Mouse (Mus musculus): ENCODE results near the gene Gm12355.

Gene Gm12355

DNA sequence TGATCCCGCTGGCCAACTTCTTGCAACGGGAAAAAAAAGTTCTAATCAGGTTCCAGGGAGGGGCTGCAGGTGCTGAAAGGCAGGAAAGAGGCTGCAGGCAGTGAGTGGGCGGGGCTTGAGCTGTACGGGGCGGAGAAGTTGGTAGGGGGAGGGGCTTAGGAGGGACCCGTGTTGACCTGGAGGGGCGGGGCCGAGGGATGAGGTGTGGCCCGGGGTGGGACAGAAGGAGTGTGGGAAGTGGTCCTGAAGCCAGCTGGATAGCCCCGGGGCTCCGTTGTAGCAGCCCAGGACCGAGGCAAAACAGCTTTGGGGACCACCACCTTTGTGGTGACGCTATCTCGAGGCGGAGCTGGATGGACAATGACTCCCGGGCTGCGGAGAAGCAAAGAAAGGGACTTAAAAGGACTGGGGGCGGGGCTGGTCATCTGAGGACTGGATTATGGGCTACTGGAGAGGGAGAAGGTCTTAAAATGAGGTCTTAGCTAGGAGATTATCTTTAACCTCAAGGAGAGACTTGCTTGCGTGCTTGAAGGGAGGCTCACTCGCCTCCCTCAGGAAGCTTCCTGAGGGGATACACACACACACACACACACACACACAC lies 23.3 kb downstream of the Gm12355 start:
- no peak for DNase-seq

DNA sequence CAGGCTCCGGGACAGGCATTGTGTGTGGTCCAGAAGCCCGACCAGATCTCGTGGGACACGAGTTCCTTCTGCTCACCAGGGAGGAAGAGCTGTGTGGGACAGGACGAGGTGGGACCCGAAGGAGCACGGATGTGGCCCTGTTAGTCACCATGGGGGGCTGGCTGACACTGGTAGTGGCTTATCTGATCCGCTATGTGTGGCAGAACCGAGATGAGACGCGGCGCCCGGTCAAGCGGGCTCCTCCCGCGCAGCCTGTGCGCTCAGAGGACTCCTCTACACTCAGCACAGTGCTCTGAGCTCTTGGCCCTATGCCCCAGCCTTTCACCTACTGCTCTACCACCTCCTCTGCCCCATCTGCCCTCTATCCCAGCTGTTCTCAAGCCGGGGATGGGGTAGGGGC lies 26.2 kb downstream of the Gm12355 start:
- DNase-seq, result peak; percentile 32 to 44

DNA sequence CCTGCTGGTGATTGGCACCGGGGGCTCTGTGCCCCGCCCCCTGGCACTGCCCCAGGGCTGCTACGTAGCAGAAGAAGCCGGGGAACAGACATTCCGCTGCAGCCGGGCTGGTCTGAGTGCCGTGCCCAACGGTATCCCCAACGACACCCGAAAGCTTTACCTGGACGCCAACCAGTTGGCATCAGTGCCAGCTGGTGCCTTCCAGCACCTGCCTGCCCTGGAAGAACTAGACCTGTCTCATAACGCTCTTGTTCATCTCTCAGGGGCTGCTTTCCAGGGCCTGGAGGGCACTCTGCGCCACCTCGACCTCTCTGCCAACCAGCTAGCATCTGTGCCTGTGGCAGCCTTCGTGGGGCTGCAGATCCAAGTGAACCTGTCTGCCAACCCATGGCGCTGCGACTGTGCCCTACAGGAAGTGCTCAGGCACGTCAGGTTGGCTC lies 26.6 kb downstream of the Gm12355 start:
- DNase-seq, result peak; percentile 55 to 64

DNA sequence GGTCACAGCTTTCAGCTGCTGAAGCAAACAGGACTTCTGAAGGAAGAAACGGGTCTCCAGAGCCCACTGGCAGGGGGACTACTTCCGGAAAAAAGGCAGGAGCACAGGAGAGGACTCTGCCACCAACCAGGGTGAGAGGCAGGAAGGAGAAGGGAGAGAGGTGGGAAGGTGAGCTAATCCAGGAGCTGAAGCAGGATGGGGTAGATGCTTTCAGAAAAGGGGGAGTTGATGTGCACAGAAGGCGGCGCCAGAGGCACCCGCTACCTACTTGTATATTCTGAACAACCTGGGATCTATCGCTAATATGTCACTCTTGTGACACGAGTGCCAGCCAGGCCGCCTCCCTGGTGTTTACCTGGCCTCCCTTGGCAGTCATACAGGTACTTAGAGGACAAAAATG lies 27.5 kb downstream of the Gm12355 start, which contains the start of gene Lrrc3c:
TSS of gene Lrrc3c (plus strand) at position 301 of the 400 bp plus-strand sequence.
- DNase-seq, result no peak

DNA sequence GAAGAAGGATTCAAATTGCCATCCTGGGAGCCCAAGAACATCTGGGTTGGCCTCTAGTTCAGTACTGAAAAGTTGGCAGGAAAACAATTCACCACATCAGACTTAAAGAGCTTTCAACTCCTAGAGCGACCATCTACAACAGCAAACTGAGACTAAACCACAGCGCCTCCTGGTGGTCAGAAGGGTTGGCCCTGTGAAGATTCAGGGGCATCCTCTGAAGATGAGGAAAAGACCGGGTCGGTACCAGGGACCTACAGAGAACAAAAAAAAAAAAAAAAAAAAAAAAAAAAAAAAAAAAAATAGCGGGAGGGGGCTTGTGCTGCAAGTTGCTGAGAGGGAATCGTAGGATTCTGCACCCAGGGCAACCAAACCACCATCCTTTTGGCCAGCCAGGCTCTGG lies 28.1 kb downstream of the Gm12355 start:
- DNase-seq, result peak; percentile 24 to 37

DNA sequence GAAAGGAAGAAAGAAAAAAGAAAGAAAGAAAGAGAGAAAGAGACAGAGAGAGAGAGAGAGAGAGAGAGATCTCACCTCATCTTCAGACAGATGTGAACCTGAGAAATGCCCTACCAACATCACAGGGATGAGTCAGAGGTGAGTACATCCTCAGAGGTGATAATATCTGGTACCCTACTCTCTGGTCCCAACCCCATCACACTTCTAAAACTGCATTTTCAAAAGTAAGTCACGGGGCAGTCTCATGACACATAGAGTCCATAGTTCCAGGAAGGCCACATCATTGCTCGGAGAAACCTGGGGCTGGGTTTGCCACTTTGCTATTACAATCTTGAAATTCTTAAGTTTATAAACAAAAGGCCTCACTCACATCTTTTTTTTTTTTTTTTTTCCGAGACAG lies 29.5 kb downstream of the Gm12355 start:
- DNase-seq, result no peak

DNA sequence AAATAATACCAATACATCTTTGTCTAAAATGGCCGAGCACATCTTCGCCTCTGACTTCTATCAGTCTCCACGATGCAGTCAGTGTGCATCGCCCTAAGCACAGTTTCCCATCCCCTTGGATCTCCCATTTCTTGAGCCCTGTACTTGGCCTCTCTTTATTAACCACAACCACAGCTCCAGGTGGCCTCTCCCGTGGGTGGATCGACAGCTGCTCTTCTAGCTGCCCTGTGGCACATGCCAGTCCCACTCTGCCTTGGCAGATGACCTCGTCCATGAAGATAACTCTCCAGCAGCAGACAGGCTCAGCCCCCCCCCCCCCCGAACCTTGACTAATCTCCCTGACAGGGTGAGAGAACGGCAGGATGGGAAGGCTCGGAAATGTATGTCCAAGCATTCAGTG lies 30.0 kb downstream of the Gm12355 start:
- DNase-seq, result no peak

DNA sequence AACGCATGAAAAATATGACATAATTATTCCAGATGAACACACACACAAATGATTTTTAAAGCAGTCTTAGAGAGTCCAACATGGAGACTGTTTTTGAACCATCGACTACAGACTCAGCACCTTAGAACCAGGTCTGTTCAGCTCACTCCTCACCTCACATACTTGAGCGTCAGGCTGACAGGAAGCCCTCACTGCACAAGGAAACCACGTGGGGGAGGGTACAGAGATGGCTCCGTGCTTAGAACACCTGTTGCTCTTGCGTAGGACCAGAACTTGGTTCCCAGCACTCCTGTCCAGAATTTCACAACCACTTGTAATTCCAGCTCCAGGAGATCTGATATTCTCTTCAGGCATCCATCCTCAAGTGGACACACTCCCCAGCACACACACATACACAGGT lies 30.4 kb downstream of the Gm12355 start:
- DNase-seq, result no peak

DNA sequence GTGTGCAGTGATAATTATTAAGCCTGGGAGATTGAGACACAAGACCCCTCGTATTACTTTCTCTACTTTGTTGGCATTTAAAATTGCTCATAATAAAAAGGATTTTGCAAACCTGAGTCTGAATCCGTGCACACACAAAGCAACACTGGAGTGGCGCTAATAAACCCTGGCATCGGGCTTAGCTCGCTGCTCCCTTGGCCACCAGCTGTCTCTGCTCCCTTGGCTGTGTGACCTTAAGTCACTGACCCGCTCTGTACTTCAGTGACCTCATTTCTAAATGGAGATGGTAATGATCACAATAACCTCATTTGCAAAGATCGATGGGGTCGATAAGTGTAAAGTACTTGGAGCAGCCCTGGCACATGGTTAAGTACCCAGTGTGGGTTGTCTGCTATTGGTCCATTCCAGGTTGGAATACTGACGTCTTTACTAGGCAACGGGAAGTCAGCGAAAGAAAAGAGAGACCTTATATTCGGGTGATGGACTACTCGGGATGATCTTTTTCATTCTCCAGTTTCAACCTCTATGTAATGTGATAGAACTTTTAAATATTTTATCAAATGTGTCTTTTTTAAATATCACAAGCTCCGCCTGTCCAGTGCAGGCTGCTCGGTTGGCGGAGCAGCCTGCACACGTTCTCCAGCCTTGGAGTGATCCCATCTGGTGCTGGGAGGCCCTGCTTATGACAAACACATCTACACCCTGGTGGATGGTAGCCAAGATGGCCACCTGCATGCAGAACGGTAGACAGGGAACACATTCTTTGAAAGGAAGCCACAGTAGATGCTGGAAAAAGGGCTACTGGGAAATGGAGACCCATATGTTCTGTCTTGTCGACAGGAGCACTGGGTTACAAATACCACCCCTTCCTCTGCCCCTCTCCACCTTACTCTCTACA lies 34.7 kb downstream of the Gm12355 start:
- DNase-seq, result peak; percentile 53 to 58

DNA sequence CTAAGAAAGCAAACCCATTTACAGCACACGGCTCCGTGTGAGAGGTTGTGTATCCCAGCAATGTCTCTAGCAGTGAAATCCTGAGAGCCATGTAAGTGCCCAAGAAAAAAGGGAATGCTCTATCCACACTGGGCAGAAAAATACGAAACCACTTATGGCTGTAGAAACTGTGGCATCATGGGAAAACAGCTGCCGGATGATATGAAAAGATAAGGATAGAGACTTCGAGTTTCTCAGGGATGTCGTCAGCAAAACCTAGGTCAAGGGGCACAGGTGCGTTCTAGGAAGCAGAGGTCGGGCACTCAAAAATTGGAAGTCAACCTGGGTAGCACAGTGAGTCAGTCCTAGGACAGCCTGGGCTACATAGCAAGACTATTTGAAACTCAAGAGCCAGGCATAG lies 36.2 kb downstream of the Gm12355 start:
- DNase-seq, result no peak

DNA sequence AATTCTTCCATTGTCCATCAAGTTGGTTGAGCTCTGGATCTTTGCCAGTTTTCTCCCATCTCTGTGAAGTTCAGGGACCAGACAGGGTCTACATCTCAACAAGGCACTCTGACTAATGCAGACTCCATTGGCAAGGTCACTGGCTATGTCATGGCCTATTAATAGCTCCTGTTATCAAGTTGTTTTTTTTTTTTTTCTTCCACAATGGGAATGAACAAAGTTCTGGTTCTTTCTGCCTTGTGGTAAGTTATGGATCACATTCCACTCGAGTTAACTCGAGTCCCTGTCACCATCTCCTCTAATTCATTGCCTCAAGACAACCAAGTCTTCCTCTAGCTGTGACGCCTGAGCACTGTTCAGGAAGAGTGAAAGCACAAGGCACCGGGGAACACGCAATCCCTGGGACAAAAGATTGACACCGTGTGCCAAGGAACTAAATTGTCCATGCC lies 36.6 kb downstream of the Gm12355 start:
- no peak for DNase-seq

DNA sequence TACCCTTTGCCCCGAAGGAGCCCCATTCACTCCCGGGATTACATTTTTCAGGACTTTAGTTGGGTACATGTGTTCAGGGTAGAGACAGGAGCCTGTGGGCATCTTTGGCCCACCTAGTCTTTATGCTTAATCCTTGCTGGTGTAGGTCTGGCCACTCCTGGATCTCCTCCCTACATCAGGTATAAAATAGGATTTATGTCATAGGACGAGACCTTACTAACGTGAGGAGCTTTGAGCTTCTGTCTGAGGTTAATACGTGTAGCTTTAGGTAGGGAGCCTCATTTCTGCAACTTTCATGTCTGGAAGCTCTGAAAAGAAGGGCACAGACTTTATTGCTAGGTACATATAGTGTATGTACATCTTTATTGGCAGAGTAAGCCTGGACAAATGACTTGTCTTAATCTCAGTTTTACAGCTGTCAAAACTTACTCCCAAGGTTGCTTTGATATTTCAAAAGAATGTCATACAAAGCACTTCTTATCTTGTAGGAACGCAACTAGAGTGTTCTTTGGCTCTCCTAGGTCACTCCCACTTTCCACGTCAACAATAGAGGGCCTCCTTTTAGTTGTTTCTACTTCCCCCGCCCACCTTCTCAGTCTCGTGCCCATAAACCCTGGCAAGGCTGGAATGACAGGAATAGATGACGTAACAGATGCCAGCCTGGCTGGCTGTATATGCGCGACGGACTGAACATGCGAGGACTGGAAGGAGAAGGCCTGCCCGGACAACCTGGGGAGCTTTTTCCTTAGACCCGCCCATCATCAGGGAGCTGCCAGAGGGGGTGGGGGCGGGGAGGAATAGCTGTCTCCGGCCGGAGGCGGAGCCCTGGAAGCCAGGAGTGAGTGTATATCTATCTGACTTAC lies 37.5 kb downstream of the Gm12355 start:
- DNase-seq, result peak; percentile 33 to 40

DNA sequence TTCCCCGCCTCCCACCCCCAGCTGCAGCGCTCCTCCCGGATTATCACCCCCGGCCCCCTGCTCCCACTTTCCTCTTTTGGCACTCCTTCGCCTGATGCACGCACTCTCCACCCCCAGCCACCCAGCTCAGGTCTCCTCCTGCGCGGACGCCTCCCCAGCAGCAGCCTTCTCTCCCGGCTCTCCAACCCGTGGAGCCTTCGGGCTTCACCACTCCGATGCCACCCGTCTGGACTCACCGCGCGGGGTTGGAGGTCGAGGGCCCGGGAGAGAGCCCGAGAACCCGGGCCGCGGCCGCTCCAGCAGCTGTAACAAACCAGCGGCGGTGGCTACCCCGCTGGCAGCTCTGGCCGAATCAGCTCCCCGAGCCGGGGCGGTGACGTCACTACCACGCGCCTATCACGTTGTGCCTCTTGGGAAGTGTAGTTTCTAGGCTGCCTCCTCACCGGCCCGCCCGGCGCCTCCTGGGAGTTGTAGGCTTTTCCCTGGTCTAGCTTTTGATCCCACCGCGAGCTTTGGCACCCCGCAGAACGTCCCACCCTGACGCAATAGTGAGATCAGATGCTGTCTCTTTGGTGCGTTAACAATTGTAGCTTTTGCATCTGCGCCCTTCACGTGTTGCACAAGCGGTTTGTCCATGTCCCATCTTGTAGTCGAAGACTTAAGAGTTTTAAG lies 38.4 kb downstream of the Gm12355 start, which contains the start of gene Ormdl3:
TSS of gene Ormdl3 (minus strand) at position 477 of the 672 bp plus-strand sequence.
- peak; percentile 96 to 98 for DNase-seq

DNA sequence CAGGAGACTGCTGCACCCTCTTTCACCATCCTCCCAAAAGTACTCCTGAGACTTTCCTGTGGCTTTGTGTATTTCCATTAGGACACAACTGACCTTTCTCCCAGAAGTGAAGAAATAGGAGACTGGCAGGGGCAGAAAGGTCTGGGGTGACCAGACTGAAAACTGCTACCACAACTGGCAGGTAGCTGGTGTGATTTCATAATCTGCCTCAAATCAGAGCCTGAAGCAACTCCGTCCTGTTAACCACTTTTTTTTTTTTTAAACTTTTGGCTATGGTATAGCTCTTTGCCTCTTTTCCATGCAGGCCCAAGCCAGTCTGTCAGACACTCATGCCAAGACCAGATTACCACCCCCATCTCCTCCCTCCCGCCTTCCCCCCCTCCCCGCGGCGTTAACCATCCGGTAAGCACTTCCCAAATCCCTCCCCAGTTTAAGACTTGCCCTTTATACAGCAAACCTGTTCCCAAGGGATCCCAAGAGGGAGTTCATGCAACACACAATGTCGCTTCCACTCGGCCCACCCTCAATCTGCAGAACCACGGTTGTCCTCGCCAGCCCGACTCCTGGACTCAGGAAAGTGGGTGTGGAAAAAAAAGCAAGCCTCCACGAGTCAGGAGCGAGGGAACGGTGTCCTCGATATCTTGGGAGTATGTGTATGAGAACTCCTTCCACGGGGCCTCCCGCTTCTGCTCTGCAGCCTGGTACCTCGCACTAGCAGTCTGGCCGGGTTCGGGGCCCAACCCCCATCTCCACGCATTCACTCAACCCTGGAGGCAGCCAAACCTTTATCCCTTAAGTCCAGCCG lies 39.2 kb downstream of the Gm12355 start:
- no peak for DNase-seq

DNA sequence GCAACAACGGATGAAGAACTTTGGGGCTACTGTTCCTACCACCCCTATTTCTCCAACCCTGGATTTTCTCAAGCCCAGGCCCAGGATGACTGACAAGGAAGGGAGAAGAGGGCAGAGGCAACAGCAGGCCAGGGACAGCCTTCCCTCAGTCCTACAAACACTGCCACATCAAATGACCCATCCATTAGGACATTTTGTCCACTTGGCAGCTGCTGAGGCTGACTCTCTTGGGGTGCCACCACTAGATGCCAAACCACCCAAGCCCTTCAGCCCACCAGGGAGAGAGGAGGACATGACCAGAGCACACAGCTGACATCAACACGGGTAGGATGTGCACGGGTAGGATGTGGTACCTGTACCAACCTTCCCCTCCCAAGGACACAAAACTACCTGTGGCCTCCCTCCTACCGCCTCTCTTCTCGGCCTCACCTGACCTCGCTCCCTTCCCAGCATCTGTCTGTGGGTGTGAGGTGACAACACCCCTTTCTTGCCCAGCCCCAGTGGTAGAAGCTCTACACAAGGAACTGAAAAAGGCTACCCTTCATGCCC lies 40.8 kb downstream of the Gm12355 start:
- DNase-seq, result no peak

DNA sequence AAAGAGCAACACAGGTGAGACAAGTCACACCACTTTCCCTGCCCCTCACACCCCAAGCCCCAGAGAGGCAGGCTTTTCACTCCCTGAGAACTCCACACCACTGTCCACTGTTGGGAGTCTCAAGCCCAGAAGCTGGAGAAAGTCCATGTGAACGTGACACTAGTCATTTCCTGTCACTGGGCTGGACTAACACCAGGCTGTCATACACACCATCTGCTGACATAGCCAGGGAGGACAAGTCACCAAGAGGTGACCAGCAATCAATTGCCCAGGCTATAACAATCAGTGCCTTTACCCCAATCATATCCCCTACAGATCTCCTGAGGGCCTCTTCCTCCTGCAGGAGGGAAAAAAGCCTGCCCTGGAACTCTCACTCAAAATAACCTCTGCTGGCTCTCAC lies 41.3 kb downstream of the Gm12355 start:
- no peak for DNase-seq

DNA sequence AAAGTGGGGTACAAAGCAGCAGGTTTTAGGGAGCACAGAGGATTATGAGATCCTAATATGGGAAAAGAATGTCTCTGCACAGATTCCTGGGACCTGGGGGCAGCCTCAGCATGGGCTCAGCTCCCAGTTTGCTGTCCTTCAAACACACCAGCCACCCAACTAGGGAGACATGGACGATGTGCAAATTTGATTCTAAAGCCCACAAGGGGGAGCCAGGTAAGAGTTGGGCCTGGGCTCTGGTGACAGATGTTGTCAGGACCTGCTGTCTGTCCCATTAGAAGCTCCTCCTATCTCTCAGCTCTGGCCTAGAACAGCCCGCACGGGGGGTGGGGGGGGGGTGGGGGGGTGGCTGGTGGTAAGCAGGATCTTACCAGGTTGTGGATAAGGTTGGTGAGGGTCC lies 41.9 kb downstream of the Gm12355 start:
- DNase-seq, result no peak

DNA sequence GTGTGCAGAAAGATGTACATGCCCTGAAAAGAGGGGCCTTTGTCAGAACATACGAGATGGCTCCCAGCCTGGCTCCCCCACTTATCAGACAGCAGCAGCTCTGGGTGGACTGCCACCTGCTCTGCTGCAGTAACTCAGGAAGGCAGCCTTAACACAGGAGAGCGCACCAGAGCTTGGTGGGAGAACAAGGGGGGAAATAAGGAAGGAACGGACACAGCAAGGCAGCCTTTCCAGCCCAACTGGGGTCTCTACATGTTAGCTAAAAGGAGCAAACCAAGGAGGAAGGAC lies 42.3 kb downstream of the Gm12355 start:
- DNase-seq, result no peak

DNA sequence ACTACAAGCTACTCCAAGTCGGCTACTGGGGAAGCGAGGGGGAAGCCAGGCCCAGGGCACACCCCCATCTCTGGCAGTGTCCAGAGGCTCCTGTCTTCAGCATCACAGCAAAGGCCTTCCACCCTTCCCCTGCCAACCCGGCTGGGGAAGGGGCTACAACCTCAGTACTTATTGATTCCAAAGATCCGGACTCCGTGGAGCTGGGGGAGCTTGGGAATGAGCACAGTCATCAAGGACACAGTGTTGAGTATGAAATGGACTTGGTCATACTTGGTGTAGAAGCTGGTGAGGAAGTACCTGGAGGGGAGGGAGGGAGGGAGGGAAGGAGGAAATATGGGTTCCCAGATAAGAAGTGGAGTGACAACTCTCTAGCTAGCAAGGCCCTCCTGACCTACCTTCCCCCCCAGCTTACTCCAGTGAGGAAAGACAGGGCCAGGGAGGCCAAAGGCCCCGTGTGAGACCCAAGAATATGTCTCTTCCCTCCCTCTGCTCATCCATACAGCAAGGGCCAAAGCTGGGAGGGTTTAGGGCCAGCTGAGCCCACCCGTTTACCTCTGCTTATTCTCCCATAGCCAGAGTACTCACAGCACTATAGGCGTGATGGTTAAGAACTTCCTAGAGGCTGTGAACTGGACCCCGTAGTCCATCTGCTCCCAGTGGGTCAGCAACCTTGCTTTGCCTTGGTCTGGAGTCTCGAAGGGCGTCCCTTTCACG lies 42.8 kb downstream of the Gm12355 start:
- DNase-seq, result no peak

DNA sequence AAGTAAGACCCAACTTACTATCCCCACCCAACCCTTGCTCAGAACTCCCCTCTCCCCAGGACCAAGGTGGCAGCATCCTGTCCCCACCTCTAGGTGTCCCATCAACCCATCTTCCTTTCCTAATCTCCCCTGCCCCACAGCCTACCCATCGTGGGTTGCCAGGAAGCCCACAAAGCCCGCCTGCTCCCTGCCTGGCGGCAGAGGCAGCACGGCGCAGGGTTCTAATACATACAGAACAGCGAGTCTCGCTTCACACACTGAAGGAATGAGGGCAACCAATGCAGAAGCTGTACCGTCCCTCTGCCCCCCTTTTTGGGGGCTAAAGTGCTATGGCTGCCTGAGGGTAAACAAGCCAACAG lies 43.5 kb downstream of the Gm12355 start:
- DNase-seq, result no peak

Measured in cerebellum, postnatal 36 days (tissue).